Mouse (Mus musculus): ENCODE measurements at regions not wholly inside any gene's neighbourhood (a gene's known extent, or its start where the extent isn't known, plus 50 kb on each side); places are given as distances from the start of the nearest gene placed in this dataset.

- no peak for DNase-seq (ENCODE audit: low read depth in 1 of 2, low spot score in 2 of 2)
These were observed 113.1 kb upstream of the Hnrnpa3 start for GRCm38 (mm10) chr2:75545971-75546370.

- DNase-seq (ENCODE audit: low read depth in 1 of 2, low spot score in 2 of 2) = no peak
These were observed 103.4 kb upstream of the Hnrnpa3 start for GRCm38 (mm10) chr2:75555676-75556075.

DNA sequence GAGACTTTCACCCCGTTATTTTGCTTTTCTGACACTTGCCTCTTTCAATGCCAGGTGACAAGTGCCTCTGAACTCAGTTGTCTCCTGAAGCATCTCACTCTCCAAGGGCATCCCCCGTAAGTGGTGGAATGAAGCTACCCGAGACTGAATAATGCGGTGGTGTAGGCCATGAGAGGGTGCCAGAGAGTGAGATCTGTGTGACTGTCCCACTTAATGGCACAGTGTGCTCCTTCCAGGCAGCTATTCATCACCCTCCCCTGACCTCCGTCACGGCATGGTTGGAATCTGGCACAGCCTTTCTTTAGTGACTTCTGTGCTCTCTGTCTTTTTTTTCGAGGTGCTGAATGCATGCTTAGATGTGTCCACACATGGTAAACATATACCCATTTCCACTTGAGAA, 102.3 kb upstream of the Hnrnpa3 start:
- DNase-seq (ENCODE audit: low read depth in 1 of 2, low spot score in 2 of 2) = no peak

DNA sequence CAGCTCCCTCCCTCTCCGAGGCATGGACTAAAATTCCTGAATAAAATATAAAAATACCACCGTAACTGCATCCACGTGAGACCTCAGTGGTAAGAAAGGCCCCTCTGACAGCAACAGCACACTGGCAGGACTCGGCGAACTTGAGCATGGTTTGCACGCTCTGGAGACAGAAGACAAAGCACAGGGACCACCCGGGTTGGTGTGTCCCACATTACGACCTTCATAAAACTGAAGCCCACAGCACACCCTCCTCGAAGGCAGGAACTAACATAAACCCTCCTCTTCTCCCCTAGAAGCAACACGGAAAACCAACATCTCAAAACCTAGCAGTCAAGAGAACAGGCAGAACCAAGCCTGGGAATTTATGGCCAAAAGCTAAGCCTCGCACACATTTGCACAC, 101.7 kb upstream of the Hnrnpa3 start:
- no peak for DNase-seq (ENCODE audit: low read depth in 1 of 2, low spot score in 2 of 2)

DNA sequence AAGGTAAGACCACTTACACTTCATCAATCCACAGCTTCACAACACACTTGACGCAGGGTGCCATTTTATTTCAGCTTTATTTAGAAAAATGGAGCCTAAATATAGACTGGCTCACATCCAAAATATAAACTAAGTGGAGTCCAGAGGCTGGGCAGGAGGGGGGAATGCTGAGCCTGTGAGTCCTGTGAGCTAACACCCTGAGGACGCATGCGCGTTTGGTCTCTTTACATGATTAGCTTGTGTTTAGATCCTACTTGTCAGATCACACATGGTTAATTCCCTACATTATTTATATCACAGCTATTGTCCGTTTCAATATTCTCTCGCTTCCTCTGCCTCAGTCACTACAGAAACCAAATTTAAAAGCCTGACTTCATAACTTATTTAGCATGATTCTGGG, 99.1 kb upstream of the Hnrnpa3 start:
- no peak for DNase-seq (ENCODE audit: low read depth in 1 of 2, low spot score in 2 of 2)

DNA sequence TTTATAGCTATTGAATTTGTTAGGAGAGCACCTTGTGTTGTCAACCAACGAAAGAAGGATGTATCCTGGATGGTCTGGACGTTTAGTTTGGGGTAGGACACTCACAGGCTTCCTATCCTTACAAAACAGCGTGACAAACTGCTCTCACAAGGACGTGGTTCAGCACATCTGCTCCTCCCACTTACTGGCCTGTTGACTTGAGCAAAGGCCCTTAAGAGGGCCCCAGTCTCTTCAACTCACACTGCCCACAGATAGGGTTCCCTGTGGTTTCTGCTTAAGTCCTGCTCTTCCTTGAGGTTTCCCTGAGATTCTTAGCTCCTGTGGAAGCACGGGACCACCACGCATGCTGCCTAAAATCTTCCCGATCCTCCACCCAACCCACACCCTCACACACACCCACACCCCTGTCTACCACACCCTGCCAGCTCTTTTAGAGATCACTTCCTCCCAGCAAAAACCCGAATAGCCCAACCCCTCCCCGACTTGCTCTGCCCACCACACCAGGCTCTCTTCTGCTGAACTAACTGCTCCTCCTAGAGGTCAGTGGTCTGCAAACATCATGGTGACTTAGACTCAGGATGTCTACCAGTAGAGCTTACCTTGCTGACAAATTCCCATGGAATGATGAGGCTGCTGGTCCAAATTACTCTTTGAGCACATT, 95.7 kb upstream of the Hnrnpa3 start:
- peak in 1 of 2 experiments; percentile 8 for DNase-seq (ENCODE audit: low read depth in 1 of 2, low spot score in 2 of 2)

DNA sequence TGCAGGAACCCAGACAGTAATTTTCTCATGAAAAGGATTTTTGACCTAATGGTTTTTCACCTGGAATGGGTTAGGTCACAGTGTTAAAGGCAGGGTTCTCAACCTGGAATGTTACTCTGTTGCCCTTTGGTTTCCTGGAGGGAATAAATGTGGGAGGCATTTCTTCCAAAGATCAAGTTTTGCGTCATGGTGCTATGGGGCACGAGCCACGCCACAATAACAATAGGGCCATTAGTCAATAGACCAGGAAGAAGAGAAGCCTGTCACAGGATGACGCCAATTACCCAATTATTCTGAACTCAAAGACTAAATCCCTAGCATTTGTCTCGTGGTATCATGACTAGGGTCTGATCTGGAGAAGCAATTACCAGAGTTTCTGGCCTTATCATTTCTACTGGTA, 94.3 kb upstream of the Hnrnpa3 start:
- no peak for DNase-seq (ENCODE audit: low read depth in 1 of 2, low spot score in 2 of 2)

- no peak for DNase-seq (ENCODE audit: low read depth in 1 of 2, low spot score in 2 of 2)
These were observed 91.9 kb upstream of the Hnrnpa3 start for GRCm38 (mm10) chr2:75567131-75567530.

- no peak for DNase-seq (ENCODE audit: low read depth in 1 of 2, low spot score in 2 of 2)
These were observed 89.3 kb upstream of the Hnrnpa3 start for GRCm38 (mm10) chr2:75569756-75570155.

DNA sequence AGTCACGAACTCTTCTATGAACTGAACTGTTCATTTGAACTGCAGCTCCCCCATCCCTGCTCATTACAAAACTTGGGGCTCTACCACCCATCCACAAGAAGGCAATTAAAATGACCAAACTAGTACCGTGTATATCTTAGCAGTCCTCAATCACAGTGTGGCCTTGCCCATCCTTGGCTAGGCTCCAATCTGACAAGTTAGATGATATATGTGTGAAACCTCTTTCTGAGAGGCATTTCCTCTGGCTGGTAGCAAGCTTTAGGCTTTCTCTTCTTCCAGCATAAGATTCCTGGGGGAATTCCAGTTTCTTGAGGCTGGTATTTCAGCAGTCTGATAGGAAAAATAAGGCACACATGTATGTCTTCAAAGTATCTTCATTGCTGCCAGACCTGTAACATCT, 88.8 kb upstream of the Hnrnpa3 start:
- DNase-seq (ENCODE audit: low read depth in 1 of 2, low spot score in 2 of 2) = no peak

DNA sequence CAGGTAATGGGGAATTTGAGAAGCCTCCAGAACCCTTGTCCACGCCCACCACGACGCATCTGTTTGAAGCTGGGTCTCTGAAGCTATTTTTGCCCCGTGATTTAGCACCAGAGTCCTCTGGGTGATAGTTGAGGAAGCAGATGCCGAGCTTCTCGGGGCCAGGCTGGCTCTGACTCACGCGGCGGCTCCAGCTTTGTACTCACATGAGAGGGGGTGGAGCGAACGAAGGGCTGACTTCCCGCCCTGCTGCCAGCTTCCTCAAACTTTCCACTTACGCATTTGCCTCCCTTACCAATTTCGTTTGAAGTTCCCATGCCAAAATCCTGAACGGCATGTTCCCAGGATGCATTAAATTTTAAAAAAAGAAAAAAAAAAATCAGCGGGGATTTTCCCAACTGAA, 74.1 kb upstream of the Hnrnpa3 start:
- DNase-seq (ENCODE audit: low read depth in 1 of 2, low spot score in 2 of 2) = peak; percentile 77 to 83

DNA sequence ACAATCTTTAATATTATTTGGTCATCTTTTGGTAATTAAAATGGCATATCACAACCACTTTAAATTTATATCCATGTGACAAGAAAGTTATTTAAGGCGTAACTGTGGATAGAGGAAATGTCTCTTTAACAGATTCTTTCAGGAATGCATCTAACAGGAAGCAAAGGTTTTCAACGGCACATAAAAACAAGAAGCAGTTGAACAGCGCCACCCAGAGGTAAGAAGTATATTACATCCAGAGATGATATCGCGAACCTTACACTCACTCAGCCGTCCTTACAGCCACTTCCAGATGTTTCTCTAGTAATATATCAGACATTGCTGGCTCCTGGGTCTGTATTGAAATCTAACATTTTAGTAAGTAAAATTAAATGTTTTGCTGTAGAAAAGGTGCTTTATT, 70.5 kb upstream of the Hnrnpa3 start:
- DNase-seq (ENCODE audit: low read depth in 1 of 2, low spot score in 2 of 2) = peak in 1 of 2 experiments; percentile 35

DNA sequence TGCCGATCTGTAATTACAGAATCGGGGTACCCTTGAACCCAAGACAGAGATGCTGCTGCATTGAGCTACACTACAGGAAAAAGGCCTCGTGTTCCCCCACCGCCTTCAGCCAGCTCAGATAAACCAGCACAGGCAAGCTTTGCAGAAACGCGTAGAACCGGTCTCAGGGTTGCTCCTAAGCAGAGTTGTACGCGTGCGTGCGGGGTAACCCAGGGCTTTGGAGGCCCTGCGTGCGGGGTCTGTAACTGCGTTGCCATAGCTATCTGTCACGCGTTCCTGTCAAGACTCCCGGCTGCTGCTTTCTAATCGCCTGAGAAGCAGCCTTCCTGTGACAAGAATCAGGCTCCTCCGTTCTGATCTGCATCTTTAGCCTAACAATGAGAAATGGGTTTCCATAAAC, 69.6 kb upstream of the Hnrnpa3 start:
- DNase-seq (ENCODE audit: low read depth in 1 of 2, low spot score in 2 of 2) = no peak

- DNase-seq (ENCODE audit: low read depth in 1 of 2, low spot score in 2 of 2) = peak; percentile 58 to 70
These were observed 68.9 kb upstream of the Hnrnpa3 start for GRCm38 (mm10) chr2:75590175-75590574.

DNA sequence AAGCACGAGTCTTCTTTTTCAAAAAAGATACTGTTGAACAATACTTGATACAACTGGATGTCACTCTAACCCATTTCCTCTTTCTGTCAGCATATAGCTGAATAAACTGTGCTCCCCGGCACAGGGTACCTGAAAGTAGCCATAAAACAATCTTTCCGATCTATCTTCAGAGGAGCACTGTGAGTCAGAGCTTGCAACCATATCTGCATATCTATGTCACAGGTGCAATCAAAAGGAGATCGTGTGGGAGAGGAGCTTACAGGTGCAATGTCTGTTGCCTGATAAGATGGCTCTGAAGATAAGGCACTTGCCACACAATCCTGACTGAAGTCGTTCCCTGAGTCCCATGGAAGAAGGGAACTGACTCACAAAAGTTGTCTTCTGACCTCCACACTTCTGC, 58.5 kb upstream of the Hnrnpa3 start:
- no peak for DNase-seq (ENCODE audit: low read depth in 1 of 2, low spot score in 2 of 2)

- no peak for DNase-seq (ENCODE audit: low read depth in 1 of 2, low spot score in 2 of 2)
These were observed 55.7 kb upstream of the Hnrnpa3 start for GRCm38 (mm10) chr2:75603175-75603871.

DNA sequence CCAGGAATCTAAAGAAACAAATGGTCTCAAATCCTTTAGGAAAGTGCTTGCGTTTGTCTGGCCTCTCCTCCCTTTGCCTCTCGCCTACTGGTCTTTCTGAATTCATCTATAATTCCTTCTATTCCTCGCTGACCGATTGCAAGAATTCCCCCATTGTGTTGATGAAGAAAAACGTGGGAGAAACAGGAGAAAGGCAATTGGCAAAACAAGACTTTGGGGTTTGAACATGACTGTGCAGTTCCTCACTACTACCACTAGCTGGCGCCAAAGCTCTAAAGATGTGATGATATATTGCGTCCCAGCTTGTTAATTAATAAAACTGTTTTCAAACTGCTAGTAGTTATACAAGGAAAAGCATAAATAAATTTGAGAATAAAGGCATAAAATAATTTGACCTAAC, 53.4 kb upstream of the Hnrnpa3 start:
- DNase-seq (ENCODE audit: low read depth in 1 of 2, low spot score in 2 of 2) = no peak

- no peak for DNase-seq (ENCODE audit: low read depth in 1 of 2, low spot score in 2 of 2)
These were observed 51.8 kb upstream of the Hnrnpa3 start for GRCm38 (mm10) chr2:75607010-75607915.

GRCm38 (mm10) chr2:75607958-75608357, 51.1 kb upstream of the Hnrnpa3 start:
- DNase-seq (ENCODE audit: low read depth in 1 of 2, low spot score in 2 of 2) = no peak

GRCm38 (mm10) chr2:75608482-75608881, 50.6 kb upstream of the Hnrnpa3 start:
- no peak for DNase-seq (ENCODE audit: low read depth in 1 of 2, low spot score in 2 of 2)

- peak in 1 of 2 experiments; percentile 13 for DNase-seq (ENCODE audit: low read depth in 1 of 2, low spot score in 2 of 2)
These were observed 49.7 kb upstream of the Hnrnpa3 start for GRCm38 (mm10) chr2:75609150-75609946.

Data from monocyte, adult 2 months (primary cell).